Mouse (Mus musculus) bone marrow macrophage, adult 2 months (primary cell): ENCODE data around the gene Ahcyl1.

Experiments
- CTCF ChIP-seq: IDR thresholded peaks from 2 replicates; pipeline ENCODE4 v1.5.1; 2012; ENCODE audit warnings: low read depth, mild to moderate bottlenecking, low read length, moderate library complexity
- POLR2A ChIP-seq: IDR thresholded peaks from 2 replicates; pipeline ENCODE4 v1.6.1; 2012; ENCODE audit warnings: mild to moderate bottlenecking, low read depth, low read length, borderline replicate concordance

DNA sequence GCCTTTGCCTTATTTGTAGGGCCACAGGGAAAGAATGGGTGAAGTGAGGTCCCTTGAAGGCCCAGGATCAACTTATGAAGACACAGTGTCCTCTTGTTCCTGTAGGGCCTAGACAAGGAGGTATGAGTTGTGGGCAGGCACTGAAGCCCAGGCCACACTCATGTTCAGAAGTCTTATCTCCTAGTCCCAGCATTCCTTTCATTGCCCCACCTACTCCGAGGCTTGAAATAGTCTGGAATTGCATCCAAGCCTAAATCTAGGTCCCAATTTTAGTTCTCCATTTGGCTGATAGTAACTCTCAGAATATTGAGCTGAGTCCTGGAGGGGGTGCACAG is 8.0 kb upstream of the Ahcyl1 start:
- TF ChIP-seq CTCF (no peak), POLR2A (no peak)
